Mouse (Mus musculus): Measurements from ENCODE around the gene Opcml.

Opcml gene

GRCm38 (mm10) chr9:28364473-28365159 is 574.0 kb downstream of the Opcml start:
- WGBS, result 43% methylated on average over 10 of the region's 10 CpGs

DNA sequence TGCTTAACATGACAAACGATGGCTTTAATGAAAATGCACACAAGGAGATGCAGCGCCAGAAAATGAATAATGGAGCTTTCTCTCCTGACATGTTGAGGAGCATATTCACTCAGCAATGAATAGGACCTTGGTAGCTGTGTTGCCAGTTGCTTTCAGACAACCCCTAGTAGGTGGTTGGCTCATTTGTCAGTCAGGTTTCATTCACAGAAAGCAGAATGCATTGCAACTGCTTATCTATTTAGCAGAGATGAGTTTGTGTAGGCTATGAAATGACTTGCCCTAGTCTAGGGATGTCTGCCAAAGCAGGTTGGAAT is 574.5 kb downstream of the Opcml start:
- 48% methylated on average over 2 of the region's 2 CpGs for WGBS

GRCm38 (mm10) chr9:28386527-28387175 is 596.1 kb downstream of the Opcml start:
- 23% methylated on average over 5 of the region's 5 CpGs for WGBS

- WGBS, result 39% methylated on average over 3 of the region's 3 CpGs
Observed at GRCm38 (mm10) chr9:28395222-28395621, 604.6 kb downstream of the Opcml start.

DNA sequence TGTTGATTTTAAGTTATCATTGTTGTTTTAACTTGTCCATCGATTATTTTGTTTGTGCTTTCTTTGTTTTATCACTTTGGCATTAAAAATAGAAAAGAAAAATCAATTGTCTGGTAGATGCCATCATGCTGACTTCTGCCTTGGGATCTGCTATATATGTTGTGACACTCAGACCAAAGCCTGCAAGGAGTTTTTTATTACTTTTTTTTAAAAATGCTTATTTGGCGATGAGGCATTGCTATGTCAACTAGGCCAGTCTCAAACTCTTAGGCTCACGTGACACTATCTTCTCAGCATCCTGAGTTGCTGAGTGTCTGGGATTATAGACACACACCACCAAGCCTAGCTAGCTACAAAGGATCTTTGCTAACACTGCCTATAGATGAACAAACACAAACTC is 605.1 kb downstream of the Opcml start:
- WGBS, result 84% methylated on average over 3 of the region's 3 CpGs

DNA sequence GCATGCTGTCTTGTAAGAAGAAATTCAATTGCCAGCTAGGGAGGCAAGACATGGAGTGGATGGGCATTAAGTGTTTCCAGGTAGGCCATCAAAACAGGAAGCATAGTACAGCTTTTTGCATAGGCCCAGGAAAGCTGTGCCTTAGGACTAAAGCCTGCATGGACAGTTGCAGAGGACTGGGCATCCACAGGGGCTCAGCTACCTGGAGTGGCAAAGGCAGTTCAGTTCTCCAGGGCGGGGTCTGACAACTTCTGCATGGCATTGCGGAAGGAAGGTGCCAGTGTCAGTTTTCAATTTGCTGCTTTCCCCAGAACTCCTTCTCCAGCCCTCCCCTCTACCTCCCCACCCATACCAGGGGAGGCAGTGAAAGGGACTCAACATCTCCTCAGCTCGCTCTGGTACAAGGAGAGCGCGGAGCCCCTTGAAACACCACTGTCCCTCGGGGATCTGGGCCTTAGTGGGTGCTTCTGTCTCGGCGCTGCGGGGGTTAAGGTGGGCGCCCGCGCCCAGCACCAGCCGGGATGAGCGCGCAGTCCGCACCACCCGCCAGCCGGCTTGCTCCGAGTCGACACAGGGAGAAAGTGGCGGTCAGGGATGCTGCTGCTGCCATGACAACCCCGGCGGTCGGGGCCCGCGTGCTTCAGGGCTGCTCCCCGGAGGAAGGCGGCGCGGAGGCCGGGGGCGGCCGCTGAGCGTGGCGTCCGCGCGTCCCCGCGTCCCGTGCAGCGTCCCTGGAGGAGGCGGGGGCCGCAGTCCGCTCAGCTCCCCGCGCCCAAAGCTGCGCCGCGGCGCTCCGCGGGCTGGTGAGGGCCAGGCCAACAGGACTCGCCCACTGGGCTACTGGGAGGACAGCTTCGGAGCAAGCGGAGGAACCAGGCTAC is 612.4 kb downstream of the Opcml start:
- WGBS, result 3% methylated on average over 56 of the region's 56 CpGs

GRCm38 (mm10) chr9:28403831-28404562 is 613.4 kb downstream of the Opcml start:
- 5% methylated on average over 30 of the region's 30 CpGs for WGBS

- 33% methylated on average over 8 of the region's 8 CpGs for WGBS
Observed at GRCm38 (mm10) chr9:28404616-28405015, 614.0 kb downstream of the Opcml start.

- 0% methylated on average over 1 of the region's 1 CpGs for WGBS
Observed at GRCm38 (mm10) chr9:28405816-28406215, 615.2 kb downstream of the Opcml start.

DNA sequence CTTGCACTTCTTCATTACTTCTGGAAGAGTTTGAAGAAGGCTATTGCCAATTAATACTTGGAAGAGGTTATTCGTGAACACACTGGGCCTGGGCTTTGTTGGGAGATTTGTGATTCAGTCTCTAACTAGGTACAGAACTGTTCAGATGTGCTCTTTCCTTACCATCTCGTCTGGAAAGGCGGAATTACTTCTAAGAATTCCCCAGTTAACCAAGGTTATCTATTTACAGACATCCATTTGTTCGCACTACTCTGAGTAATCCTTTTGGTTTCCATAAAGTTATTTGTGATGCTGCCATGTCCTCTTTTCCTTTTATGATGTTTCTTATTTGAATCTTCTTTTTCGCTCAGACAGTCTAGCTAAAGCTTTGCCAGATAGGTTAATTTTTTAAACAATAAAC is 630.2 kb downstream of the Opcml start:
- 58% methylated on average over 5 of the region's 5 CpGs for WGBS

GRCm38 (mm10) chr9:28423407-28423806 is 632.8 kb downstream of the Opcml start:
- WGBS, result 26% methylated on average over 12 of the region's 12 CpGs

DNA sequence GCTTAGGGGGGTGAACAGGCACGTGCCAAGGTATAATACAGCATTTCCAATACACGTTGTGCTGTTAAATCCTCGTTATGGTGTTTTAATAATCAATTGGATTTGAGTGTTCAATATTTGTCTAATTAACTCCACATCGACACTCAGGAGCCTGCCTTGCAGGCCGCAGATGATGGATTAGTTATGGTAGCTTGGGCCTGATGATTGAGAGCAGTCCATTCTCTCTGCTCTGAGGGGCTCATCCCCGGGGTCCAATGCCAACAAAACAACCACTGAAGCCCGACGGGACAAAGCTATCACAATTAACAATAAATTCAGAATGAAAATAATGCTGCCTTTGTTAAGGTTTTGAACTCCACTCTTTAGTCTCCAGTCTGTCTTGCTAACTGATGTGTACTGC is 641.6 kb downstream of the Opcml start:
- 54% methylated on average over 8 of the region's 8 CpGs for WGBS

GRCm38 (mm10) chr9:28438752-28439151 is 648.2 kb downstream of the Opcml start:
- WGBS, result 84% methylated on average over 4 of the region's 4 CpGs

DNA sequence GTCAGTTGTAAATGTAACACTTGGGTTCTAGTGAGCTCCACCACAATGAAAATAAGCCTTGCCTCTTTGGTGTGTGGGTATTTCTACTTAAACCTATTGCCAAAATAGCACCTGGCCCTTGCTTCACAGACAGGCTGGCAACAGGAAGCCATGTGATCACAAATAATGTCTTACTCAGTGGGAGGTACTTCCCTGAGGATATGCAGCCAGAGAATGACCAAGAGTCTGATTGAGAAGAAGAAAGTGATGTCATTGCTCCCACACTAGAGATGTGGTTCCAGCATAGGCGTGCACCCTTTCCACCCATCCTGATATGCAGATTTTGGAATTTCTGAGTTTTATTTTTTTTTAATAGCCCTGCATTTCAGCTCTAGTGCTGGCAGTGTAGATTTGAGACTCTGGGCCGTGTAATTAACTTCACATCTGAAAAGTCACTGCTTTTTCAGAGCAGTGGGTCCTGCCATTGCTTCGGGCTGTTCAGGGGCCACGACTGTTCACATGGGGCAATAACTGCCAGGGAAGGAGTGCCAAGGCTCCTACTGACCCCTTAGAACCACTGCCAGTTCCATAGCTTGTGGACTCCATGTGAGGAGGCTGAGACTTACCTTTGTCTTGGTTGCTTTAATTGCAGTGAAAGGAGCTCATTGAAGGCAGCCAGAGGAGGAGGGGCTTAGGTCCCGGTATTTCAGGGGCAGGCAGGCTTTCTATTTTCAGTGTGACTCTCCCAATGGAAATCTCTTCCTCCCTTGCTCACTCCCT is 649.0 kb downstream of the Opcml start:
- 29% methylated on average over 5 of the region's 5 CpGs for WGBS

GRCm38 (mm10) chr9:28440192-28440795 is 649.7 kb downstream of the Opcml start:
- 33% methylated on average over 3 of the region's 3 CpGs for WGBS

DNA sequence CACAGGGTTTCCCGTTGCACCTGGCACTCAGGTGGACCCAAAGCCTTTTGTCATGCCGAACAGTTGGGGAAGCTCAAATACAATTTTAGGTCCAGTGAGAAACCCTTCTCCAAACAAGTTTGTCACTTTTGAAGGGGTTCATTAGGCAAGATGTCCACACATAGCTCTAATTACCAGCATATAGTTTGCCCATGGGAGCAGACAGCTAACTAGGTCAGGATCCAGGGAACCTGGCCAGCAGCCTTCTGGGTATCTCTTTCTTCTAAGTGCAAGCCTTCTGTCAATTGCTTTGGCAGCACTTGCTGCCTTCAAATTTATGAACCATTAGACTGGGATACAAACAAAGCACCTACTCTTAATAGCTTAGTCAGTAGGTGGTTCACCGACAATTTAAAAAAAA is 653.9 kb downstream of the Opcml start:
- 46% methylated on average over 3 of the region's 3 CpGs for WGBS

DNA sequence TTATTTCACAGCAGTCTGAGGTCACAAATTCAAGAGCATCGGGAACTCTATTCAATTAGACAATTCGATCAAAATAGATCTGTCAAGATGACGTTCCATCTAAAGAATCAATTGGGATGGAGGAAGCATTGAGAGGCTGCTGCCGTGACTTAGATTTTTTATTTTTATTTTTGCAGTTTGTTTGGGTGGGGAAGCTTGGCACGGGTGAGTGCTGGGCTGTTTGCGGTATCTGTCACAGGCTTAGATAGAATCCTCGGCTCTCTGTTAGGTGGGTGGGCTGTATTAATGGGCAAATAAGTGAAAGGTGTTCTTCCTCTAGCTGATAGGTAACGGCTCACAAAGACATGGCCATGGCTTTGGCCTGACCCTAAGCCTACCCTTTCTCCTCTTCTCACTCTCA is 654.4 kb downstream of the Opcml start:
- 46% methylated on average over 8 of the region's 8 CpGs for WGBS

GRCm38 (mm10) chr9:28445863-28446262 is 655.3 kb downstream of the Opcml start:
- WGBS, result 46% methylated on average over 1 of the region's 1 CpGs

GRCm38 (mm10) chr9:28446278-28447064 is 655.9 kb downstream of the Opcml start:
- WGBS, result 52% methylated on average over 4 of the region's 4 CpGs

DNA sequence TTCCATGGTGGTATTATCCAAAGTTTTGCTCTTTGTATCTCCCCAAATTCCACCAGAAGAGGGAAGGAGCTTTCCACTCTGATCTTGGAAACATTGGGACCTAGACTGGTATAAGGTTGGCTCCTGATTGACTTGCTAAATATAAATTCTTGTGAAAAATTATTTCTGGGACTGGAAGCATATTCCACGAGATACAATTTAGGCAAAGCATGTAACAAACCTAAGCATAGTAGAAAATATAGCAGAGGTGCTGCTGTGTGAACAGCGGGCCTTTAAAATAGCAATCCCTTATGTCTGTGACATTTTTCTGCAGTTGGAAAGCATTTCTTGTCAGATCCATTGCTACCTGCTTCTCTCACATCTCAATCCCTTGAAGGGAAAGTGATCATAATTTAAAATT is 661.9 kb downstream of the Opcml start:
- 41% methylated on average over 2 of the region's 2 CpGs for WGBS

All from cerebral cortex, adult 2 months (tissue).